Mouse (Mus musculus) liver, embryonic 14.5 days (tissue): ENCODE results near the gene Pum1.

Source experiments
- CTCF ChIP-seq: IDR thresholded peaks from 2 replicates; pipeline ENCODE4 v1.5.1; 2016; ENCODE audit warnings: antibody characterized with exemption, low read depth, control low read depth
- EP300 ChIP-seq: IDR thresholded peaks from 2 replicates; pipeline ENCODE4 v1.6.1; 2016; ENCODE audit warnings: antibody characterized with exemption, low read depth

- TF ChIP-seq EP300: no peak
- no peak for TF ChIP-seq CTCF
Measured at GRCm38 (mm10) chr4:130636761-130637160, 26.4 kb upstream of the Pum1 start.
